Mouse (Mus musculus) ES-E14 (cell line): ENCODE measurements at regions not wholly inside any gene's neighbourhood (a gene's known extent, or its start where the extent isn't known, plus 50 kb on each side); places are given as distances from the start of the nearest gene placed in this dataset.
"Not testable (repeated sequence)": the region's sequence is repeated elsewhere in the genome, so short reads cannot be mapped to it uniquely, and the experiment has no call there.

Experiments used
- DNase-seq: peaks from one replicate; pipeline ENCODE4 v3.0.0-alpha.2; 2013; ENCODE audit warnings: low read depth, low spot score
- H3K27ac ChIP-seq: 2 replicates; pipeline ENCODE4 v1.5.1; 2012; ENCODE audit warnings: low read depth, mild to moderate bottlenecking, low read length, moderate library complexity, mixed read lengths; ENCODE audit not compliant: poor library complexity, insufficient read depth, severe bottlenecking
- H3K36me3 ChIP-seq: 2 replicates; pipeline ENCODE4 v1.6.1; 2012; ENCODE audit warnings: mild to moderate bottlenecking, low read length, moderate library complexity, mixed read lengths; ENCODE audit not compliant: control insufficient read depth, poor library complexity, insufficient read depth, severe bottlenecking
- H3K4me1 ChIP-seq, 2 experiments: fragments of 150-350 bp in 1 of 2; sonication (generic) in 1 of 2; 2 replicates each; pipeline ENCODE4 v1.6.1; 2012; ENCODE audit warnings: low read length in 2 of 2, mild to moderate bottlenecking in 1 of 2, mixed read lengths in 1 of 2; ENCODE audit not compliant: control insufficient read depth in 2 of 2, insufficient read depth in 2 of 2, poor library complexity in 1 of 2
- H3K4me3 ChIP-seq, 2 experiments: fragments of 150-350 bp in 1 of 2; sonication (generic) in 1 of 2; 2 replicates each; pipeline ENCODE4 v1.5.1; 2012; ENCODE audit warnings: low read length in 2 of 2, low read depth in 1 of 2, mild to moderate bottlenecking in 1 of 2, mixed read lengths in 1 of 2; ENCODE audit not compliant: insufficient read depth in 1 of 2, poor library complexity in 1 of 2, severe bottlenecking in 1 of 2
- H3K9ac ChIP-seq: 2 replicates; pipeline ENCODE4 v1.6.1; 2012; ENCODE audit warnings: low read depth, mild to moderate bottlenecking, low read length, mixed read lengths; ENCODE audit not compliant: poor library complexity, insufficient read depth, severe bottlenecking
- H3K9me3 ChIP-seq: fragments of 150-350 bp; sonication (generic); 2 replicates; pipeline ENCODE4 v1.6.1; 2012; ENCODE audit warnings: low read depth, mild to moderate bottlenecking, low read length; ENCODE audit not compliant: control insufficient read depth, insufficient read depth
- CHD2 ChIP-seq: IDR thresholded peaks from 2 replicates; pipeline ENCODE4 v1.6.1; 2014; ENCODE audit warnings: mild to moderate bottlenecking, low read depth, low read length, inconsistent platforms
- HCFC1 ChIP-seq: IDR thresholded peaks from 2 replicates; pipeline ENCODE4 v1.6.1; 2012; ENCODE audit warnings: low read length, inconsistent platforms, borderline replicate concordance; ENCODE audit not compliant: insufficient read depth
- MAFK ChIP-seq: IDR thresholded peaks from 2 replicates; pipeline ENCODE4 v1.6.1; 2014; ENCODE audit warnings: mild to moderate bottlenecking, low read depth, low read length, inconsistent platforms; ENCODE audit not compliant: insufficient read depth
- ZC3H11A ChIP-seq: IDR thresholded peaks from 2 replicates; pipeline ENCODE4 v1.6.1; 2012; ENCODE audit warnings: low read depth, mild to moderate bottlenecking, inconsistent platforms, low read length, borderline replicate concordance
- ZNF384 ChIP-seq: IDR thresholded peaks from 2 replicates; pipeline ENCODE4 v1.6.1; 2012; ENCODE audit warnings: low read depth, low read length, inconsistent platforms
- in situ Hi-C, 2 experiments: fragments of 600-800 bp; cut with MboI; formaldehyde crosslinking; loops; one replicate each; pipeline ENCODE4 v1.15.1; 2025; ENCODE audit warnings: low sequenced_read_pairs in 2 of 2, inconsistent platforms in 1 of 2; ENCODE audit not compliant: unreplicated experiment in 2 of 2

GRCm38 (mm10) chr4:8462414-8462813 lies 223.6 kb upstream of the Car8 start:
- H3K4me1 ChIP-seq, H3K4me3 ChIP-seq, DNase-seq, H3K9ac ChIP-seq, H3K9me3 ChIP-seq, H3K36me3 ChIP-seq, in situ Hi-C loops: not testable (repeated sequence)
- H3K27ac ChIP-seq = peak overlapping the region; percentile 86; the same call in 1 of the 2 replicates

- TF ChIP-seq ZC3H11A = no peak
- no peak for TF ChIP-seq HCFC1
- TF ChIP-seq CHD2 = no peak
- no peak for TF ChIP-seq ZNF384
- no peak for TF ChIP-seq MAFK
- no peaks in the 10 kb centered on the region for H3K4me1 ChIP-seq
- H3K36me3 ChIP-seq = no peaks in the 10 kb centered on the region
- no peak overlapping the region for H3K9ac ChIP-seq
- no peak overlapping the region for H3K27ac ChIP-seq
- no peak for DNase-seq
- in situ Hi-C loops = no loop called here
- H3K4me3 ChIP-seq = no peak overlapping the region
- no peaks in the 10 kb centered on the region for H3K9me3 ChIP-seq
Observed at GRCm38 (mm10) chr4:8454346-8454745, 215.5 kb upstream of the Car8 start.

GRCm38 (mm10) chr4:8432393-8432792 lies 193.6 kb upstream of the Car8 start:
- Histone ChIP-seq H3K4me1 (no peaks in the 10 kb centered on the region), H3K9me3 (no peaks in the 10 kb centered on the region), H3K4me3 (no peak overlapping the region), H3K27ac (no peak overlapping the region), H3K9ac (no peak overlapping the region), H3K36me3 (no peaks in the 10 kb centered on the region)
- in situ Hi-C loops = no loop called here
- DNase-seq = peak; percentile 36
- TF ChIP-seq MAFK (no peak), ZC3H11A (0 out of 2 replicates have a peak, but pooled peaks have one; percentile 27)

GRCm38 (mm10) chr4:8431032-8431332 lies 192.1 kb upstream of the Car8 start:
- Histone ChIP-seq H3K27ac (no peak overlapping the region), H3K9ac (no peak overlapping the region), H3K9me3 (no peaks in the 10 kb centered on the region), H3K36me3 (no peaks in the 10 kb centered on the region), H3K4me1 (no peaks in the 10 kb centered on the region), H3K4me3 (no peak overlapping the region)
- TF ChIP-seq HCFC1 (no peak), ZC3H11A (no peak), ZNF384 (no peak), MAFK (0 out of 2 replicates have a peak, but pooled peaks have one; percentile 21), CHD2 (no peak)
- no peak for DNase-seq
- in situ Hi-C loops = no loop called here

- no peak overlapping the region for H3K9ac ChIP-seq
- no peak for DNase-seq
- H3K4me3 ChIP-seq = no peak overlapping the region
- TF ChIP-seq ZNF384 (no peak), CHD2 (no peak), ZC3H11A (no peak), HCFC1 (no peak), MAFK (no peak)
- in situ Hi-C loops = no loop called here
- H3K4me1 ChIP-seq = no peaks in the 10 kb centered on the region
- H3K27ac ChIP-seq = no peak overlapping the region
- H3K9me3 ChIP-seq = no peaks in the 10 kb centered on the region
- no peaks in the 10 kb centered on the region for H3K36me3 ChIP-seq
Observed at GRCm38 (mm10) chr4:8430269-8431031, 191.6 kb upstream of the Car8 start.
